Mouse (Mus musculus): ENCODE data around the gene Myg1. TPM values are rescaled to one million over a fixed set of nuclear protein-coding genes. Genes with fewer than 3 reads are reported as not detected.

Myg1 gene
- 93.8 and 105 TPM in 2 replicates for polyA plus RNA-seq (2015; fragmentation: Nextera tagmentation; extraction: Ambion mirVana)

DNA sequence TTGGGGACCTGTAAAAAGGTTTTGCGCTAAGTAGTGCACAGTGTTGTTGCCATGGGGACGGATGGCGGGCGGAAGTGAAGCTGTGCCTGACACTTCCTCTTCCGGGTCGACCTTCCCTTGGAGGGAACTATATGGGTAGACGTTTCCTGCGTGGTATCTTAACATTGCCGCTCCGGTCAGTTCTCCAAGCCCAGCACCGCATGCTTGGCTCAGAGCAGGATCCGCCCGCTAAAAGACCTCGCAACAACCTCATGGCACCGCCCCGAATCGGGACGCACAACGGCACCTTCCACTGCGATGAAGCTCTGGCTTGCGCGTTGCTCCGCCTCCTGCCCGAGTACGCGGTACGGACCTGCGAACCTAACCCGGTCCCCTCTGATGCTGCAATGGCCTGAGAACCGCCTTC lies at the start of gene Myg1:
TSS of gene Myg1 (plus strand) at position 100 of the 406 bp plus-strand sequence.
- peak within 1 kb of the TSS; percentile 92 for H3K4me2 ChIP-seq (replicated peaks)
- peak within 1 kb of the TSS; percentile 75 for H3K4me3 ChIP-seq (replicated peaks)
- peak within 1 kb of the TSS; percentile 67 for H3K27ac ChIP-seq
- no peaks in the 10 kb centered on the region for H3K9me3 ChIP-seq
- peaks cover 69% of the 10 kb centered on the region for H3K36me3 ChIP-seq
- no peaks in the 10 kb centered on the region for H3K27me3 ChIP-seq
- peak within 1 kb of the TSS; percentile 69 for H3K9ac ChIP-seq (replicated peaks)
- peaks cover 30% of the 10 kb centered on the region for H3K4me1 ChIP-seq (replicated peaks)
- ATAC-seq = peak; percentile 96
- 0% methylated on average over 30 of the region's 30 CpGs for WGBS

DNA sequence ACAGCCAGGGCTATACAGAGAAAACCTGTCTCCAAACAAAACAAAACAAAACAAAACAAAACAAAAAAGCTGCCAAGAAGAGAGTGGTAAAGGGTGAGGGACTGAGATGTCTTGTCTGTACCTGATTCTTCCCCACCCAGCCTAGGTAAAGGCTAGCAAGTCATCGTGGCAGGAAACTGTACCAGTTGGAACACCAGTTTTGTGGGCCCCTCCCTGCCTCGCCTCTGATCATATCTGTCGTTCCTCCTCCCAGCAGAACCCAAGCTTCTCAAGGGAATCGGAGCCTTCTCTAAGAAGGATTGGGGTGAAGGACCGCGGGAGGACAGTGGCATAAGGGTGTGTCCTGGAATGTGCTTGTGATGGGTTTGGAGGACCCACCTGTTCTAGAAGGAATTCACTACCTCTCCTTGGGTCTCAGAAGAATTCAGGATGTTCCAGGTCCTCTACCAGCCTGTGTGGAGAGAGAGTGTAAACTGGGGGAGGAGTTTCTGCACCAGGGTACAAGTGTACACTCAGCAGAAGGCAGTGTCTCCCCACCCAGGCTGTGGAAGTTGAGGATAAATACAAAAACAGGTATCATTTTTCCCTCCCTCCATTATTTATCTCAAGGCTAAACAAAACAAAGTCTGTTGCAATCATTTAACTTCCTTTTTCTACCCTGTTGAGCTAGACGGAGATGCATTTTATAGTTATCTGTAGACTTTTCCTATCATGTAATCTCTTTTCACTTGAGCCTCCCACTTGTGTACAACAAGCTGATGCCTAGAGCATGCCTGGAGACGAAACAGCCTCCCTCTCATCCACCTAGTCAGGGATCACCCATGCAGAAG lies 48.8 kb upstream of the Myg1 start:
- Histone ChIP-seq H3K4me3 (replicated peaks) (no peak overlapping the region), H3K27ac (no peak overlapping the region), H3K4me1 (replicated peaks) (peaks cover 21% of the 10 kb centered on the region), H3K4me2 (replicated peaks) (no peak overlapping the region), H3K36me3 (peaks cover 23% of the 10 kb centered on the region), H3K9me3 (no peaks in the 10 kb centered on the region), H3K9ac (replicated peaks) (no peak overlapping the region), H3K27me3 (no peaks in the 10 kb centered on the region)
- WGBS = 92% methylated on average over 8 of the region's 8 CpGs
- ATAC-seq = no peak

DNA sequence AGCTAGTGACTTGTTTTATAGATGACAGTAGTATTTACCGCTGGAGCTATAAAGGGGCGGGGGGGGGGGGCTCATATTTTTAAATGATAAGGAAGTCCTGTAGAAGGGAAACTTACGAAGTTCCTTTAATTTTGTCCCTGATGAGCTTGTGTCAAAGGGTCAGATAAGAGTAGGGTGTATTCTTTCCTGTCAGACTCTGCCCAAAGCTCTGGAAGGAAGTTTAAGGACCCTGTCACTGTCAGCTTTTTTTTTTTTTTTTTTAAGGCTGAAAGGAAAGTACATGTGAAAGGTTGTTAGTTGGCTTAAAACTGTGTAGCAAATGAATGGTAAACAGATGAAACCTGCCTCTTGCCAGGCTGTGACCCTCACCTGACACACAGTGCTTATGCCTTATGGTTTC lies 47.9 kb upstream of the Myg1 start:
- Histone ChIP-seq H3K36me3 (peaks cover 23% of the 10 kb centered on the region), H3K4me1 (replicated peaks) (peaks cover 19% of the 10 kb centered on the region), H3K9me3 (no peaks in the 10 kb centered on the region), H3K4me3 (replicated peaks) (no peak overlapping the region), H3K4me2 (replicated peaks) (no peak overlapping the region), H3K27me3 (no peaks in the 10 kb centered on the region), H3K27ac (no peak overlapping the region), H3K9ac (replicated peaks) (no peak overlapping the region)
- ATAC-seq = no peak
- 90% methylated on average over 3 of the region's 3 CpGs for WGBS

DNA sequence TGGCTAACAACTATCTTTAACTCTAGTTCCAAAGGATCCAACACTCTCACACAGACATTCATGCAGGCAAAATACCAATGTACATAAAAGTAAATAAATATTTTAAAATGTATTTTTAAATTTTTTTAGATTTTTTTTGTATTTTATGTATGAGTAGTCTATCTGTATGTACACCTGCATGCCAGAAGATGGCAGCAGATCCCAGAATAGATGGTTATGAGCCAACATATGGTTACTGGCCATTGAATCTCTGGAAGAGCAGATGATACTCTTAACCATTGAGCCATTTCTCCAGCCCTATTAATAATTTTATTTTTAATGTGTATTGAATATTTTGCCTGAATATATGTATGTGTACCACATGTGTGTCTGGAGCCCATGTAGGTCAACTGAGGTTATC lies 44.1 kb upstream of the Myg1 start:
- Histone ChIP-seq H3K27ac (no peak overlapping the region), H3K4me3 (replicated peaks) (no peak overlapping the region), H3K36me3 (peaks cover 5% of the 10 kb centered on the region), H3K9me3 (no peaks in the 10 kb centered on the region), H3K27me3 (no peaks in the 10 kb centered on the region), H3K4me2 (replicated peaks) (no peak overlapping the region), H3K4me1 (replicated peaks) (no peaks in the 10 kb centered on the region), H3K9ac (replicated peaks) (no peak overlapping the region)
- no peak for ATAC-seq

DNA sequence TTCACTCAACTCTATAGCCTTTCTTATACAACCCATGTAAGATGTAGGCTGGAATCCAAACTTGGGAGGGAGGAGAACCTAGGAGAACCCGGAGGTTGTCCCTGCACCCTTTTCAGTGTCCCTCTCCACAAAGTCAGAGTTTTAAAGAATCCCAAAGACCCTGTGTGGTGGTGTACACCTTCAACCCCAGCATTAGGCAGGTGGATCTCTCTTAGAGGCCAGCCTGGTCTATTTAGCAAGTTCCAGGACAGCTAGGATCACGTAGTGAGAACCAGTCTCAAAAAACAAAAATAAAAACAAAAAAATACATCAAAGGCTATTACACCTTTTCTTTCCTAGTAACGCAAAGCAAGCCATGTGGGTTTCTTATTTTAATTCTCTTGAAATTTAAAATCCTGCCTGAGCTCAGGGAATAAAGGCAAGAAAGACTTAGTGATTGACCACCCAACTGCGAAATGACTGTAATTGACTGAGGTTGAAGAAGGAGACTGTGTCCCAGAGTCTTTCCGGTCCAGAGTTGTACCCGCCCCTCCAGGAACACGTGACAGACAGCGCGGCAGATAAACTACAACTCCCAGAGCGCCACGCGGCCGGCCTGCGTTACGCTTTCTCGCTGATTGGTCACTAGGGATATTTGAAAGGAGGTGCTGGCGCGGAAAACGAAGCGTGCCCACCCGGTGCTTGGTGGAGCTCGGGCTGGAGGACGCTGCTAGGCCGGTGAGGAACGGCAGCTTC lies 35.7 kb upstream of the Myg1 start, which contains the start of gene Espl1:
TSS of gene Espl1 (plus strand) at position 634 of the 735 bp plus-strand sequence.
- H3K4me3 ChIP-seq (replicated peaks) = peak within 1 kb of the TSS; percentile 54
- WGBS = 7% methylated on average over 25 of the region's 25 CpGs
- H3K27ac ChIP-seq = 0 out of 2 replicates have a peak within 1 kb of the TSS, but pooled peaks have one; percentile 25
- peak within 1 kb of the TSS; percentile 49; the same call in 1 of the 2 replicates for H3K9ac ChIP-seq (replicated peaks)
- peak; percentile 98 for ATAC-seq
- H3K4me1 ChIP-seq (replicated peaks) = peaks cover 11% of the 10 kb centered on the region
- no peaks in the 10 kb centered on the region for H3K9me3 ChIP-seq
- peaks cover 19% of the 10 kb centered on the region for H3K36me3 ChIP-seq
- no peaks in the 10 kb centered on the region for H3K27me3 ChIP-seq
- peak within 1 kb of the TSS; percentile 88 for H3K4me2 ChIP-seq (replicated peaks)

DNA sequence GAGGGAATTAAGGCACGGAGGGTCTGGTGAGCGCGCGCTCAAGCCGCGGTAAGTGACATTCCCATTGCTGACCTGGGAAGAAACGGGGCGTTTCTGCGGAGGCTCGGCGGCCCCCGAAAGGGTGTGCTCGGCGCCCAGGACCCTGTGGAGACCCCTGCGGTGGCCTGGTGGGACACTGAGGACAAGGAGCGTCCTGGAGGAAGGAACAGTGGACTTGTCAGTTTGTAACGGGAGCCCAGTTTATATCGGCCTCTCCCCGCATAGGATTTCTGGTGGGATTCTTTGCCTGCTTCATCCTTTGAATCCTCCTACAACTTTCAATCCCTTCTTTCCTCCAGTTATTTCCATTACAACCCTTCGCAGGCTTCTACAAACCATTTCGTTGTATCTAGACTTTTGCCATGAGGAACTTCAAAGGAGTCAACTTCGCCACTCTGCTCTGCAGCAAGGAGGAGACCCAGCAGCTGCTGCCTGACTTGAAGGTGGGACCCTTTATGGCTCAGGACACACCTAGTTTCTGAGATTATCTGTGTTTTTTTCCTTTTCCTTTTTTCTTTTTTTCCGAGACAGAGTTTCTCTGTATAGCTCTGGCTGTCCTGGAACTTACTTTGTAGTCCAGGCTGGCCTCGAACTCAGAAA lies 35.0 kb upstream of the Myg1 start:
- no peak overlapping the region for H3K27ac ChIP-seq
- peak; percentile 72 for ATAC-seq
- peak overlapping the region; percentile 49; the same call in 1 of the 2 replicates for H3K9ac ChIP-seq (replicated peaks)
- H3K4me3 ChIP-seq (replicated peaks) = peak overlapping the region; percentile 54
- no peaks in the 10 kb centered on the region for H3K9me3 ChIP-seq
- H3K4me2 ChIP-seq (replicated peaks) = peak overlapping the region; percentile 88
- peaks cover 24% of the 10 kb centered on the region for H3K36me3 ChIP-seq
- H3K4me1 ChIP-seq (replicated peaks) = peaks cover 11% of the 10 kb centered on the region
- WGBS = 5% methylated on average over 24 of the region's 24 CpGs
- no peaks in the 10 kb centered on the region for H3K27me3 ChIP-seq

DNA sequence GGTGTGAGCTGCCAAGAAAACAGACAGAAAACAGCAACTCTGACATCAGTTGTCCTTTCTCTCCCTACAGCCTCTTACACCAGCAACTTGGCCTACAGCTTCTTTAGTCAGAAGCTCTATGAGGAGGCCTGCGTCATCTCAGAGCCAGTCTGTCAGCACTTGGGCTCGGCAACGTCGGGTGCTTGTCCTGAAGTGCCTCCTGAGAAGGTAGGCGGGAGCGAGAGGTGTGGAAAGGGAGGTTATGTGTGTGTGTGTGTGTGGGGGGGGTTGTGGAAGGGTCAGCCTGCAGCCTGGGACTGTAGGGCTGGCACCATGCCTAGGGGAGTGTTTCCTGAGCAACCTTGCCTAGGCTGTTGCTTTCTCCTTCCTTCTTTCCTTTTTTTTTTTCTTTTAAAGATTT lies 29.0 kb upstream of the Myg1 start:
- Histone ChIP-seq H3K4me1 (replicated peaks) (no peaks in the 10 kb centered on the region), H3K9me3 (no peaks in the 10 kb centered on the region), H3K4me2 (replicated peaks) (no peak overlapping the region), H3K36me3 (peaks cover 57% of the 10 kb centered on the region), H3K4me3 (replicated peaks) (no peak overlapping the region), H3K27me3 (no peaks in the 10 kb centered on the region), H3K27ac (no peak overlapping the region), H3K9ac (replicated peaks) (no peak overlapping the region)
- 96% methylated on average over 6 of the region's 6 CpGs for WGBS
- no peak for ATAC-seq

DNA sequence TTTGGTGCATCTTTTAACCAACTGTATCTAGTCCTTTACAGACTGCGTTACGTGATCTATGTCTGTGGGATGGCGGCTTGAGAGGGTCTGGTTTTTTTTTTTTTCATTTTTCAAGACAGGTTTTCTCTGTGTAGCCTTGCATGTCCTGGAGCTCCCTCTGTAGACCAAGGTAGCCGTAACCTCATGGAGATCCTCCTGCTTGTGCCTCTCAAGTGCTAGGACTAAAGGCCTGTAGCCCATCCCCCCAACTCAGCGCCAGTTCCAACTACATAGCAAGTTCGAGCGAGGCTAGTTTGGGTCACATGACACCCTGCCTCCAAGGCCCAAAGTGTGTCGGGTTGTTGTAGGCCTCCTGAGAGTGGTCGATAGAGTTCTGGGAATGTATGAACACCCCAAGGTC lies 22.8 kb upstream of the Myg1 start:
- H3K9ac ChIP-seq (replicated peaks) = no peak overlapping the region
- H3K4me2 ChIP-seq (replicated peaks) = no peak overlapping the region
- H3K4me3 ChIP-seq (replicated peaks) = no peak overlapping the region
- H3K27ac ChIP-seq = no peak overlapping the region
- H3K36me3 ChIP-seq = peaks cover 61% of the 10 kb centered on the region
- WGBS = 89% methylated on average over 9 of the region's 9 CpGs
- H3K9me3 ChIP-seq = no peaks in the 10 kb centered on the region
- H3K27me3 ChIP-seq = no peaks in the 10 kb centered on the region
- no peak for ATAC-seq
- no peaks in the 10 kb centered on the region for H3K4me1 ChIP-seq (replicated peaks)

DNA sequence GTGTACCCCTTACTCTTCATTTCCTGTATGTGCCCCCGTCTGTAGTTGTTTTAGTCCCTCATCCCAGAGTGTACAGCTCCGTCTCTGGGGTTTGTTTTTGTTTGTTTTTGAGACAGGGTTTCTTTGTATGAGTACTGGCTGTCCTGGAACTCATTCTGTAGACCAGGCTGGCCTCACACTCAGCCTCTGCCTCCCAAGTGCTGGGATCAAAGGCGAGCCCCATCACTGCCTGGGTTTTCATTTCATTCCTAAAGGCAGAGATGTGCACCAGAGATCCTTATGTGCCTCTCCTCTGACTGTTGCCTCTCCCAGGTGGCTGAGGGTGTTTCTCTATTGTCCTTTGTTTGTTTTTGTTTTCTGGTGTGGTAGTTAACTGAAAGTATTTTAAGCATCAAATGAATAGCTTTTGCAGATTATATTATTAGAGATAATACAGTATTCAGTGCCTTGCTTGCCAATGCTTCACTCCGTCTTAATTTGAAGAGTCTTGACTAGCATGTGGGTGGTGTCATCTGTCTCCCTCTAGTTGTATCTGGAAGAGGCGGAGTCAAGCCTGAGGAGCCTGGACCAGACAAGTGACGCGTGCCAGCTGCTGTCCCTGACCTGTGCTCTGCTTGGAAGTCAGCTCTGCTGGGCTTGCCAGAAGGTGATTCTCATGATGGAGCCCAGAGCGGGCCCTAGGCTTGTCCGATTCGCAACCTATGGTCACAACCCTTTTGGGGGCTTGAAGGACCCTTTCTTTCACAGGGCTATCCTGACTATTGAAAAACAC lies 21.2 kb upstream of the Myg1 start:
- Histone ChIP-seq H3K4me3 (replicated peaks) (no peak overlapping the region), H3K4me1 (replicated peaks) (no peaks in the 10 kb centered on the region), H3K9me3 (no peaks in the 10 kb centered on the region), H3K9ac (replicated peaks) (no peak overlapping the region), H3K4me2 (replicated peaks) (no peak overlapping the region), H3K27ac (no peak overlapping the region), H3K36me3 (peaks cover 62% of the 10 kb centered on the region), H3K27me3 (no peaks in the 10 kb centered on the region)
- 88% methylated on average over 10 of the region's 10 CpGs for WGBS
- ATAC-seq = no peak

DNA sequence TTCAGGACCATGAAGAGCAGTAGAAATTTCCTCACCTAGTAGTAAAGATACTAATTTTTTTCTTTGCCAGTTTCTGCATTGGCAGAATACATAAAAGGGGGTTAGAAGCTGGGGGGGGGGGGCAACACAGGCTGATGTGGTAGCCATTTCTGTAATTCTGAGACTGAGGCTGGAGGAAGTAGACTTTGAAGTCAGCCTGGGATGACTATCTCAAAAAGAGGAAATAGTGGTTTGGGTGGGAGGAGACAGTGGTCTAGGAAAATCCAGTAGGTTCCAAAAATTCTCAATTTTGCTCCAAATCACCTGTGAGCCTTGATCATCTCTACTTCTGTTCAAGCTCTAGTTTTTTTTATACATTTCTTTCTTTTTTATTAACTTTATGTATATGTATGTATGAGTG lies 20.0 kb upstream of the Myg1 start:
- peaks cover 56% of the 10 kb centered on the region for H3K36me3 ChIP-seq
- no peaks in the 10 kb centered on the region for H3K4me1 ChIP-seq (replicated peaks)
- no peak for ATAC-seq
- H3K4me2 ChIP-seq (replicated peaks) = no peak overlapping the region
- H3K27me3 ChIP-seq = no peaks in the 10 kb centered on the region
- H3K4me3 ChIP-seq (replicated peaks) = no peak overlapping the region
- H3K9ac ChIP-seq (replicated peaks) = no peak overlapping the region
- no peaks in the 10 kb centered on the region for H3K9me3 ChIP-seq
- no peak overlapping the region for H3K27ac ChIP-seq

DNA sequence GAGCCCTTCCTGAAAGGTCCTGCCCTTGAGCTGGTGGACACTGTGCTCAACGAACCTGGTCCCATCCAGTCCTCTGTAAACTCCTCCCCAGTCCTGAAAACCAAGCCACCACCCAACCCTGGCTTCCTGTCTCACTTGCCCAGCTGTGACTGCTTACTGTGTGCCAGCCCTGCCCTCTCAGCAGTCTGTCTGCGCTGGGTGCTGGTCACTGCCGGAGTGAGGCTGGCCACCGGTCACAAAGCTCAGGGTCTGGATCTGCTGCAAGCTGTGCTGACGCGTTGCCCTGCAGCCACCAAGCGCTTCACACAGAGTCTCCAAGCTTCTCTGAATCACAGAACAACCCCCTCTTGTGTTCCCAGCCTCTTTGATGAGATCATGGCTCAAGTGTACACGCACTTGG lies 16.2 kb upstream of the Myg1 start:
- Histone ChIP-seq H3K36me3 (peaks cover 49% of the 10 kb centered on the region), H3K4me2 (replicated peaks) (no peak overlapping the region), H3K27me3 (no peaks in the 10 kb centered on the region), H3K4me1 (replicated peaks) (no peaks in the 10 kb centered on the region), H3K9ac (replicated peaks) (no peak overlapping the region), H3K4me3 (replicated peaks) (no peak overlapping the region), H3K27ac (no peak overlapping the region), H3K9me3 (no peaks in the 10 kb centered on the region)
- no peak for ATAC-seq
- 95% methylated on average over 8 of the region's 8 CpGs for WGBS
